Comparison of ENCODE assay signal across 8 mouse cellular contexts in genomic region chr5:21168689-21169345, GRCm38 (mm10). TPM values are rescaled to one million over a fixed set of nuclear protein-coding genes. Genes with fewer than 3 reads are reported as not detected.
DNase-seq lines count a peak whose midpoint lies in the region; ATAC-seq lines count a peak whose summit lies in the region.

No protein-coding gene starts in this region.

- intact Hi-C loops in left cerebral cortex, postnatal 10 days (cut with DNase I), result no loop called here
- intact Hi-C loops in left cerebral cortex, postnatal 14 days (cut with DNase I), result no loop called here

- peak overlapping the region; percentile 48 to 53; a peak in 2 of 4 replicates for H3K27ac ChIP-seq in heart, embryonic 14.5 days (replicated peaks in 1 of 2; ENCODE audit: control insufficient read depth in 1 of 2, insufficient read depth in 1 of 2, low read depth in 2 of 2, low read length in 2 of 2)

- no peaks in the 10 kb centered on the region for H3K4me1 ChIP-seq in heart, embryonic 14.5 days (ENCODE audit: control insufficient read depth in 2 of 2, insufficient read depth in 2 of 2, low read length in 2 of 2)

- DNase-seq in adrenal gland, postnatal 10 days, result peak; percentile 62
- no peak for DNase-seq in adrenal gland, adult 2 months
- peak; percentile 37 to 52 for DNase-seq in left cerebral cortex, postnatal 10 days (ENCODE audit: extremely low spot score in 1 of 2, low spot score in 2 of 2)
- no peak for DNase-seq in left cerebral cortex, adult 11 months (ENCODE audit: low spot score)
- peak; percentile 34 to 54 for DNase-seq in left cerebral cortex, postnatal 14 days (ENCODE audit: low spot score in 2 of 2)
- no peak for DNase-seq in retina, postnatal 1 day
- DNase-seq in liver, result no peak

- no peak overlapping the region for H3K9ac ChIP-seq in heart, embryonic 14.5 days (ENCODE audit: low read length)

- H3K4me3 ChIP-seq in heart, embryonic 14.5 days (ENCODE audit: control insufficient read depth in 1 of 2, insufficient read depth in 1 of 2, low read depth in 1 of 2, low read length in 2 of 2), result no peak overlapping the region

- no peaks in the 10 kb centered on the region for H3K9me3 ChIP-seq in heart, embryonic 14.5 days (ENCODE audit: control insufficient read depth, low read length)

- 70% methylated on average over 8 of the region's 8 CpGs for WGBS in heart, embryonic 14.5 days

- ATAC-seq in heart, embryonic 14.5 days (ENCODE audit: insufficient number of reproducible peaks, insufficient read depth, low FRiP score, low read depth), result no peak

- no peaks in the 10 kb centered on the region for H3K36me3 ChIP-seq in heart, embryonic 14.5 days (ENCODE audit: control insufficient read depth, insufficient read depth, low read length)

- no peaks in the 10 kb centered on the region for H3K27me3 ChIP-seq in heart, embryonic 14.5 days (ENCODE audit: control insufficient read depth, insufficient read depth, low read length)

- H3K4me2 ChIP-seq in heart, embryonic 14.5 days (ENCODE audit: low read length), result no peak overlapping the region

RNA-seq across cellular contexts. Expression of gene Gsap, which starts 17.2 kb away (rescaled TPM):
- total RNA-seq in adrenal gland, postnatal 10 days (2021), result 1 to 10 TPM; 4.9 to 6.7 TPM
- 1 to 10 TPM; 3.9 to 5.9 TPM for total RNA-seq in adrenal gland, adult 2 months (2021)
- polyA plus RNA-seq in adrenal gland, adult 2 months (2012; rRNA removed), result 0.48 and 0.62 TPM in 2 replicates
- total RNA-seq in left cerebral cortex, postnatal 10 days (2021), result 1 to 10 TPM; 4.7 to 5.1 TPM
- 2.3 and 2.8 TPM in 2 replicates for polyA plus RNA-seq in heart, embryonic 14.5 days (2014; fragmentation: Nextera tagmentation; extraction: Ambion mirVana)
- total RNA-seq in left cerebral cortex, postnatal 14 days (2021), result 1 to 10 TPM; 3.5 to 4.7 TPM

Comparison
In these comparisons a context has a peak if more than half of its experiments do, and no peak if none do; other contexts are left out.
1. DNase-seq: peak in adrenal gland, postnatal 10 days (single experiment), left cerebral cortex, postnatal 10 days (2 of 2) and left cerebral cortex, postnatal 14 days (2 of 2); none in adrenal gland, adult 2 months (single experiment), left cerebral cortex, adult 11 months (single experiment), retina, postnatal 1 day (single experiment) and liver (single experiment).